Mouse (Mus musculus): ENCODE measurements at regions not wholly inside any gene's neighbourhood (a gene's known extent, or its start where the extent isn't known, plus 50 kb on each side); places are given as distances from the start of the nearest gene placed in this dataset.

DNA sequence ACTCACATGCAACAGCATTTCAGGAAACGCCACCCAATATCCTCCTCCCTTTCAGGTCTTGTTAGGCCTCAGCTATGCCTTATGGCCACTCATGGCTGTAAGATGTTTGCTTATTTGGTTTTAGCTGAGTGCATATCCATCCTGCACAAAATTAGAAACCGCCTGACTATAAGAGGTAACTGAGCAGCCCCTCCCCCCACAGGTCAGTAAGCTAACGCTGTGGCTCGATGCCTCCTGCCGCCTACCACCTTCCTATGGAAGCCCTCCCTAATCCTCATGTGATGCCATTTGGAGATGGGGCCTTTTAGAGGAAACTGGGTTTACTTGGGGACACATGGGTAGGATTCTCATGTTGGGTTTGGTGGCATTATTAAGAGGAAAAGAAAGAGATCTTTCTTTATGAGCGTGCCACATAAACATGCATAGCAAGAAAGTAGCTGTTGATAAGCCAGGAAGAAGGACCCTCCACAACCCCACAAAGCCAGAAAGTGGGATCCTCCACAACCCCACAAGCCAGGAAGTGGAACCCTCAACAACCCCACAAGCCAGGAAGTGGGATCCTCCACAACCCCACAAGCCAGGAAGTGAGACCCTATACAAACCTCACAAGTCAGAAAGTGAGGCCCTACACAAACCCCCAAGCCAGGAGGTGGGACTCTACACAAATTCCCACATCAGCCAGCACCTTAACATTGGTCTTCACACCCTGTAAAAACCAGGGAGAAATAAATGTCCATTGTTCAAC is 134.5 kb downstream of the Tmem17 start:
- no peak for DNase-seq

DNA sequence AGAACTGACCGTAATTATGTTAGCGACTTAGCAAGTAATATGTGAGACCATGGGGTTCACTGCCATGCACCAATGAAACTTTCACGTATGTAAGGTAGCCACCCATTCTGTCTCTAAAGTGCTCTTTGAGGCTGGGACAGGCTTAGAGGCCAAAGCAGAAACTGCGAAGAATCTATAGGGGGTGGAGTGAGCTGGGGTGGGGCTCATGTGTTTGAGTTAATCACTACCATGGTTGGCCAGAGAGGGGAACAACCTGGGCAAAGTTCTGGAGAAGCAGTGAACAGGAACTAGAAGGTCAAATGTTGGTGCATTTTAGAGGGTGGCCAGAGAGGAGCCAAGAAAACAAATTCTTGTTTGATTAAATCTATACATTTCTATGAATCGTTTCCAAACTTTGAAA is 136.4 kb downstream of the Tmem17 start:
- no peak for DNase-seq

DNA sequence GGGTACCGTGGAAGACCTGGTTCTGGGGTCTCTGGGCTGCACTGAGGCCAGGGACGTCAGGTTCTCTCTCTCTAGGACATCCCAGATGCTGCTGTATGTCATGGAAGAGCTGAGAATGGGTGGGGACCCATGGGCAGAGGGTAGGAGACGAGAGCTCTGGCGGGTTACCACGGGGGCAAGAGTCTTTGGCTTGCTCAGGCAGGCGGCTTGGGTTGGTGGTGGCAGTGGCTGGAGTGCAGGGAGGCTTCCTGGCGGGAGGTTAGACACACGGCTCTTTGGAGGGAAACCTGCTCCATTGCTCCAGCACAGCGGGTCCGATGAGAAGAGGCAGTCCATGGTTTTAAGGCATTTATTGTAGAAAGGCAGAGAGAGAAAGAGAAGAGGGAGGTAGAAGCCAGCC is 138.9 kb downstream of the Tmem17 start:
- DNase-seq: no peak

DNA sequence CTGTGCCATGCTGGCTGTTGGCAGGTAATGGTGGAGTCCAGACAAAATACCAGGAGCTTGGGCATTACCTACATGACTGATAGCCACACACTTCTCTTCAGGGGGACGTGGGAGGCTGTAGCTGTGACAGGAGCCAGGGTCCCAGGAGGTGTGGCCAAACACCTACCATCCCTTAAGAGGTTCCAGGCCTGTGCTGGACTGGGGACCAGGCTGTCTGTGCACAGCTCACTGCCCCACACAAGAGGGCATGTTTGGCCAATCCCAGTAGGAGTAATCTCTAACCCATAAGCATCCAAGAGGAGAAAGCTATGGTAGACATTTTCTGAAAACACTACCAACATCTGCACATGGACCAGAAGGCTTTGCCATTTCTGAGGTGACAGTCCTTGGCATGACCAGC is 139.4 kb downstream of the Tmem17 start:
- no peak for DNase-seq

DNA sequence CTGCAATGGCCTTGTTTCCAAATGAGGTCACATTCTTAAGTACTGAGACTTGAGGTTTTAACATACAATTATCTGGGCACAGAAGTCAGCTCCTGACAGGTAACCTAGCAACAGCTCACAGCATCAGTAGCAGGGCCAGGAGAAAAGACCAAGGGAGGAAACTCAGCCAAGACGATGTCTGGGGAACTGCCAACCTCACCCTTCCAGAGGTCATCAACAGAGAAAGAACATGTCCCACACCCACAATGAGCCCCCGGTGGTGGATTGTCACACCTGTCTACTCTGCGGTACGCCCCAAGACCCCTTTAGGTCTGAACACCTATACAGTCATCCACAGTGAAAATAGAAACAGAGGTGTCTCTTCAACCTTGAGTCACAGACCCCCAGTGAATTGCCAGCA is 140.0 kb downstream of the Tmem17 start:
- no peak for DNase-seq

DNA sequence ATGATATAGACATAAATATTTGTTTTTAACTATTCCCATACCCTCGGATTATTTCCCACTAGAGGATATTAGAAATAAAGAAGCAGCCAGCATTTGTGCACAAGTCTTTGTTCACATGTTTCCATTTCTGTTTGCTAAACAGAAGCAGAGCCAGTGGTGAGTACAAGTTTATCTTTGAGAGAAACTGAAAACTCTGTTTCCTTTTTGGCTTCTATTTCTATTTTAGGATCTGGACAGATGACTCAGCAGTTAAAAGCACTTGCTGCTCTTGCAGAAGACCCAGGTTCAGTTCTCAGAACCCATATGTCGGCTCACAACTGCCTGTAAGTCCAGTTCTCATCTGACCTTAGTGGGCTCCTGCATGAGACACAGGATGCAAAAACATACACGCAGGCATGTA is 141.0 kb downstream of the Tmem17 start:
- DNase-seq: no peak

DNA sequence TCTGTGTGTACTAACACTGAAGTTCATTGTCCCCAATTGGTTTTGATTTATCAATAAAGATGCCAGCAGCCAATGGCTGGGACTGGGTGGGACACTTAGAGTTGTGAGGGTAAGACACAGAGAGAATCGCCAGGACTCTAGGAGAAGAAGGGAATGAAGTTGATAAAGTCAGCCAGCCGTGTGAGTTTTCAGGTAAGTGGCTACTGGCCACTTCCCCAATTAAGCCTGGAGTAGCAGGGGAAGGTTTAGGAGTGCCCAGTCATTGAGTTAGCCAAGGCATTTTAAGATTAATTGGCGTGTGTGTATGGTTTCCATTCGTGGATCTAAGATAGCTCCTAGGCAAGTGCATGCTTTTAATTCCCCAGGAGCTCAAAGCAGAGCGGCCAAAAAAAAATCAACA is 141.5 kb downstream of the Tmem17 start:
- DNase-seq: no peak

DNA sequence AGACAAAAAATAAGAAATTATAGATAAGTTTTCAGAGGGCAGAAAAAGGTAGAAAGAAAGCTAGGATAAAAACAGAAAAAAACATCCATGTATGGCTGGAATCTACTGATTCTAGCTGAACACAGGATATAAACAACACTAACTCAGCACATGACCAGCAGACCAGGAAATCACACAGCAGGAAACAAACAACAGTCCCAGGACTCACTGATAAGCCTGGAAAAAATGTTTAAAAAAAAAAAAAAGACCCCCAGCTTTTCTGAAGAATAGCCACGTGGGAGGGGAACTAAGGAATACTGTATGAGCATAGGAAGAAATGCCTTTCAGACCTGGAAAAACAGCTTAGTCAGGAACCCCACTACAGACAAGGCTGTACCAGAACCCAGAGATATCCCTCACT is 145.7 kb downstream of the Tmem17 start:
- no peak for DNase-seq

DNA sequence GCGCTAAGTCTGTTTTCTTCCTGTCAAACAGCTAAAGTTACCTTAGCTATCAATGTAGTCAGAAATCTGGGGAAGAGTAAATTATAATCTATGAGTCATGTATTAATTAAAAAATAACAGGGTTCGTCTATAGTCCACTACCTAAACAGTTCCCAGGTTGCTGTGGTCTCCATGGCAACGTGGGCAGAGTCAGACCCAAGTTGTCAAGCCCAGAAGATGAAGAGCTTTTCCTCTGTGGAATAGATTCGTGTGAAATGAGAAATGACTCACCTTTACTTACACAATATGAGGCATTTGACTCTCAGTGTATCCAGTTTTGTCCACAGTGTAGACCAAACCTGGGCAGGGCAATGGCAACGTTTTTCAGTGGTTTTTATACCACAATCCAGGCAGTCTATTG is 149.2 kb downstream of the Tmem17 start:
- no peak for DNase-seq

DNA sequence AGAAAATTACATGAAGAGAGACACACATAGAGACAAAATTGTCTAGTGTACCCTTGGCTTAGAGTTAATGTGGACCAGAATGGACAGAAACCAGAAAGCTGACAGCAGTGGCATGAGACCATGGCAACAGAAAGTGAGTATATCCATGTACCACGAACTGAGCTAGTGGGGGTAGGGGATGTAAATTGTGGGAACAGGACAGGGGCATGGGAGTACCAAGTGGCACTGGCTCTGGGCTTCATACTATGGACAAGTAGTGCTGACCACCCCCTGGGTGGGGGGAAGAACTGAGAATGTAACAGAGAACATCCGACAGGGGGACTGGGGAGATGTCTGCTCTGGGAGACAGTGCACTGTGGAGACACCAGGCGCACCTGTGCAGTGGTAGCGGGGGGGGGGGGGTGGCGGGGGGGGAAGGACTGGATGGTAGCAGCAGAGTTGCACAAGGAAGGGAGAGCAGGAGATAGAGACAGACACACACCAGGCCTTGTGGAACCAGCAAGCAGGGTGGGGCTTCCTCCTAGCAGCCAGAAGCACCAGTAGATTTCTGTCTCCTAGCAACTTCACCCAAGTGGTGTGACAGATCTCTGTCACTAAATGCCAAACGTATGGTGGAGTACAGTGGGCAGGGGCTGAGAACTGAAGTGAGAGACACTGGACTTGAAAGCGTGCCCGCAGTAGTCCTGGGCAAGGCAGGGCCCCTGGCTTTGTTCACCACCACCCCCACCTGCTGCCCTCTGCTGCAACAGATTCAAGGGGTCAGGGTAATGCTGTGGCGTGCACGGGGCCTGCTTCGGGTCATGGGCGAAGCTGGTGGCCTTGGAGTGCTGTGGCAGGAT is 150.0 kb downstream of the Tmem17 start:
- no peak for DNase-seq

DNA sequence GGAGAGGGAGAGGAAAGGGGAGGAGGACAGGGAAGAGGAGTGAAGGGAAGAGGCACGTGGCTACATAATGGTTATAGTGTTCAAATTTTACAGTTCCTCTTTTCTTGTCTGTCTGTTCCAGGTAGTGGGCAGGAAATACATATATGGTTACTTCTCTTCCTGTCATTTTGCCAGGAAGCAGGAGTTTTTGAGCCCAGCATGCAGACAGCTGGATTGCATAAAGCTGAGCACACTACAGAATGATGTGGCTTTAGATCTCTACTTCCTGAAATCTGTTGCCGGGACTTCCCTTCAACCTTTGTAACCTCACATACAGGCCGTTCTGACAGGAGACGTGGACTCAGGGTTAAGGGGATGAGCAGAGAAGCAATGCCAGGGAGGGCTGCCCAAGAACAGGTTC is 154.1 kb downstream of the Tmem17 start:
- DNase-seq: no peak

DNA sequence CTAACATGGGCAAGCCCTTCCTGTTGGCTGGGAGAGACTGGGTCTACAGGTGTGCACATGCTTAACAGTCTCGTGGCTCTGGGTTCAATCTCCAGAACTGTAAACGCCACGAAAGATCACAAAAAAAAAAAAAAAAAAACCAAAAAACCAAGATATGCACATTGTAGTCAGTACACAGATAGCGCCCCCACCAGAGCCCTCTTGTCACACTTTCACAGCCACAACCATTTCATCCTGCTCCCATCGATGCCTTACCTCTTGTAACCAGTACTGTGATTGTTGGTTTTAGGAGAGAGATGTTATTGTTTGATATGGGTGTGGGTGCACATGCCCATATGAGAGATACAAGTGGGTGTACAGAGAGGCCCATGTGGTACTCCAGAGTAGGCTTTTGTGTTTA is 154.5 kb downstream of the Tmem17 start:
- no peak for DNase-seq

DNA sequence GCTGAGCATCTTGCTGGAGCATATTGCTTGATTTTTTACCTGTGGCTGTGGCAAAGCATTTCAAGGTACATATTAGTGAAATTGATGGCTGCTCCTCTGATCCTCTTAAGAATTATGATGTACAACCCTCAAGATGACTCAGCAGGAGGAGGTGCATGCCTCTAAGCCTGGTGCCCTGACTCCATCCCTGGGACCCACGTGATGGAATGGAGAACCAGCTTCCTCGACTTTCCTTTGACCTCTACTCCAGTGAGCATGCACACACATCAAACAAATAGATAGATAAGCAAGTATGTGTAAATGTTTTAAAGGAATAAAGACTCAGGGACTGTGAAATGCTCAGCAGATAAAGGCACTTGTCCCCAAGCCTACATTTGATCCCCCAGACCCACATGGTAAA is 156.3 kb downstream of the Tmem17 start:
- DNase-seq: no peak

DNA sequence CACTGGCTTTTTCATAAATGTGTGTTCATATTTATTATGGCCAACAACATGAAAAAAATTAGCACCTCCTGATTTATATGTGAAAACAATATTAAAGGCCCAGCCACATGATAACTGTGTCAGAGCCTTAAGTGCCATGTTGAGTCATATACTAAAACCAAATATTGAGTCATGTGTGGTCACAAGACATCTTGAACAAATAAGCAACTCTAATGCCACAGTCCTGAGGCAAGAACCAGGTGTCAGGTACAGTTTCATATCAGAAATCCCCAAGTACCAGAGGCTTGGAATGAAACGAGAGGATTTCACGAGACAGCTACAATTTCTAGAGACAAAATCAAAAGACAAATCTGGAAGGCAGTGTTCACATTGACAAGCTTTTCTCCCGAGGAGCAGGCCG is 157.4 kb downstream of the Tmem17 start:
- DNase-seq: no peak

DNA sequence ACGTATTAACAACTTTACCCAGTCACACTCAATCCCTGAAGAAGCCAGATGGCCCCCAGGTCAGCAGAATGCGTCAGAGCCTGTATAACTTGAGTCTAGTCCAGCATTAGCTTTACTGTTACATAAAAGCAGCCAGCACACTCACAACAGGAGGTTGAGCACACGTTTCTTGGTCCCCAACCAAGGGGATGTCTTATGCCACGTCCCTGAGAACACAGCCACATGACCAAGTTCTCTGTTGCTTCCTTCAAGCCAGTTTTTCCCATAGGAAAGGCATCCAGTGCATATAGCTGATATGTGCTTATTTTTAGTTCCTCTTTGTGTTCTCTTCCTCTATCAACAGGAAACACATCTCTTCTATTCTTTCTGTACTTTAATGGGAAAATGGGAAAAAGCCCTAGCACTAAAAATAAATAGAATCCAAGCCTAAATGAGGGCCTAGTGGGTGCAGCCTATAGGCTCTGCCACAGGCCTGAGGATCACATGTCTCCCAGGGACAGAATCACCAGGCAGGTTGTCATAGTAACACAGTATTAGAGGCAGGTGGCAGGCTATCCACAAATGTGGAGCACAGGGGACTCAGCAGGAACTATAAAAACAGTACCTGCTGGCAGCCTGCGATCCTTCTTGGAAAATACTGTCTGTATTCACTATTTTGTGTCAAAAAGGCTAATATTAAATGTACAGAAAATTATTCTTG is 160.1 kb downstream of the Tmem17 start:
- peak; percentile 26 for DNase-seq

DNA sequence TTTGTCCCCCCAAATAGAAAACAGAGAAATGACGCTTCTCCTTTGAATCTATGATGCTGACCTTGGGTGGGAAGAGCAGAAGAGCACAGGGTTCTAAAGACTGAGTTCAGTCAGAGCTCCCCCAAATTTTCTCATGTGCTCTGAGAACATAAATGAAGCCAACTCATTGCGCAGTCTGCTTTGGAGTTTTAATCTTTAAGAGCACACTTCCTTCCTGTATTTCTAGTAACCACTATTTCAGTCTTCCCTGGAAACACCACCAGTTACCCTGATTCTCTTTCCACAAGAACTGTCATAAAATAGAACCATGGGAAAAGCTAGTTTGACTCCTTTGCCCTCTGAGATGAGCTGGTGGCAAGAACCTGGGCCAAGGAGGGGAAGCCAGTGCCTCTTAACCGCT is 163.2 kb downstream of the Tmem17 start:
- DNase-seq: no peak

DNA sequence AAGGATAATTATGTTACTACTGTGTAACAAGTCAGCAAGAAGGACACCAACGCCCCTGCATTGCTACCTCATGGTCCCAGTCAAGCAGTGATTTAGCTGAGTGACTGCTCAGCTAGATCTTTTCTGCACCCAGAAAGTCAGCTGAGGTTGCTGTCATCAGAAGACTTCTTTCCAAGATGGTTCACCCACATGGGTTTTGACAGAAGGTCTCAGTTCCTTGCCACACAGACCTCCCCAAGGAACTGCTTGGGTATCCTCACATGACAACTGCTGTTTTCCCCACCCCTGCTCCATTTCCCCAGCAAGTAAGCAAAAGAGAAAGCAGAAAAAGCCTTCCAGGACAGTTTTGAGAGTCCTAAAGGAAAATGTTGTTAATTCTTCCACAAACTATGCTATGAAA is 163.9 kb downstream of the Tmem17 start:
- no peak for DNase-seq

DNA sequence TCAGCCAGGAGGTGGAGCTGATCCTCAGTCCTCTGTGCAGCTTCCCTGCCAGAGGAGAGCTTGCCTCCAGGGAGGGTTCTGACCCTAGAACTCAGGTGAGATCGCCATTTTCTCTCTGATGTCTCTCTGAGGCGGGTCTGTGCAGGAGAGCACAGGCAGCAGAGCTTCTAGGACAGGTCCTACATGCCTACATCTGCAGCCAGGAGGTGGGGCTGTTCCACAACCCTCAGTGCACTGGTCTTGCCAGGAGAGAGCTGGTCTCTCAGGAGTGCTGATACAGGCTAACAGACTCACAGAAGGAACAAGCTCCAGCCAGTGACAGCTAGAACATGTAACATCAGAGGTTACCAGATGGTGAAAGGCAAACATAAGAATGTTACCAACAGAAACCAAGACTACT is 165.4 kb downstream of the Tmem17 start:
- no peak for DNase-seq

DNA sequence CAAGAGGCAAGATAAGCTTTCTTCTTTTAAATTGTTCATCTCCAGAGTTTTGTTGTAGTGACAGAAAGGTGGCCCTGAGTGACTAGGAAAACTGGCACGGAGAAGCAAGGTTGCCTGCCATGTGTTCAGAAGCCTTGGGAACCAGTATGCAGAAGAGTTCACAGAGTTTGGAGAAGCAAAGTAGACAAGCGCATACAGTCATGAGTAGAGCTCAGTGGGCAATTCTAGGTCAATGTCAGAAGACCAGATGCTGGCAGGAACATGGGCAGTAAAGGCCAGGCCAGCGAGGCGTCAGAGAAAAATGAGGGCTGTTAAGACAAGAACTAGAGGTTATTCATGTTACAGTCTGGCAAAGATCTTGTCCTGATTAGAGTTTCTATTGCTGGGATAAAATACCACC is 172.7 kb downstream of the Tmem17 start:
- DNase-seq: no peak

DNA sequence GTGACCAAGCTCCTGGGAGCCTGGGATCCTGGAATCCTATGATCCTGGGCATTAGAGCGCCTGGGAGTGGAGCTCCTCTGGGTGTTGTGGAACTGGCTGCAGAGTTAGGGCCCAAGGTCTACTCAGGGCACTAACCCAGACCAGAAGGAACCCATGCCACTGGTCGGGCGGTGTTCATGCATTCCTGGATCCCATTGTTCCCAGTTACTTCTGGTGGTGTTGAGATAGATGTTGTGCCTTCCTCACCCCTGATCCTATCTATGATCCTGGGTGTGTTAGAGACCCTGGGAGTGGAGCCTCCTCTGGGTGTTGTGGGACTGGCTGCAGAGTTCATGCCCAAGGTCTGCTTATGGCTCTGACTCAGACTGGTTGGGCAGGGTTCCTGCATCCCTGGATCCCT is 169.9 kb downstream of the B3gnt2 start:
- DNase-seq: no peak

DNA sequence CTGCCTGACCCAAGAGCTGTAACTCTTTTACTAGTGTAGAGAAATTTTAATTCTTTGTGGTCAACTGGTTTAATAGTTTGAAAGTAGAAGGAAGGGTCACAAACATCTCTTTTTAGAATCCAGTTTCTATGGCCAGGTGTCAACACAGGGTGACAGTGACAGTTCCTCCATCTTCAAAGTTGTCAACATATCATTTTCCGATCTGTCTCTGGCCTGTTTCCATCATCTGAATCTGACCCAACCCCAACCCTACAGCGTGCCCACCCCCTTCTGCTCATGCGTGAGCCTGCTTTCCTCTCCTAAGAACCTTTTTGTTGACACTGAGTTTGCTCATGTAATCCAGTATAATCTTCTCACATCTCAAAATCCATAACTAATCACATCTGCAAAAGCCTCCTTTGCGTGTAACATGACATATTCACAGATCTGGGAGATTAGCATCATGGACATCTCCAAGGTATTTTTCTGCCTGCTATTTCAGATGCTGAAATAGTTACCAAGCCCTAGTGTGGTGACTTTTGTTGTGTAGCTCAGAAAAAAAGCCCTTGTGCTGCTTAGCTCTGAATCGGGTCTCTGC is 168.4 kb downstream of the B3gnt2 start:
- DNase-seq: no peak

DNA sequence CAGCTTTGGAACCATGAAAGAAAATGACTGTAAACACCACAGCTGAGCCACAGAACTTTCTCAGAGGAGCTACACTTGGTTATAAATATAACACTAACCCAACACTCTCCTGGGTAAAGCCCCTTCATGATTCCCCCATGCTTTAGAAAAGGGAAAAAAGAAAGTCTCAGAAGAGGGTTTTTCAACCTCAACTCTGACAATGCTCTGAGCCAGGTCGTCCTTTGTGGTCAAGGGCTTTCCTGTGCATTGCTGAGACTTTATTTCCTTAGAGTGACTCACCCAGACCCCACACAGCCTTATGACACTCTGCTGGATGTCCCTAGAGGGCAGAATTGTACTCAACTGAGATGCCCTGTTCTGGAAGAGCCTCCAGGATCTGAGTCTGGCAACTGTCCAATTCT is 167.8 kb downstream of the B3gnt2 start:
- DNase-seq: no peak

DNA sequence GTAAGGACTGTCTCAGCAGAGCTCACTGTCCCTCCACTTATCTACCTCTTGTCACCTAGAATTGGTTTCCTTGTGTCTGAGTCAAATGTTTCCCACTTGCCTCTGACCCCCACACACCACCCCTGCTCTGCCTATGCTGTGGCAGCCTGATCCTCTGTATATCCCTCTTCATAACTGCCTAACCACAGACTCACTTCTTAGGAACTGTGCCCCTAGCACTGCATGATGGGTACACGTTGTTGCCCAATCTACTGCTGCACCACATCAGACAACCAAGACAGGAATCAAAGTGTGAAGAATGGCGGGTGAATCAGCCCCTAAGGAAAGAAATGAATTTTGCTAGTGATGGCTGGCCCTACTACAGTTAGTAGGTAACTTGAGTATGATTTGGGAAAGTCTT is 167.4 kb downstream of the B3gnt2 start:
- no peak for DNase-seq

DNA sequence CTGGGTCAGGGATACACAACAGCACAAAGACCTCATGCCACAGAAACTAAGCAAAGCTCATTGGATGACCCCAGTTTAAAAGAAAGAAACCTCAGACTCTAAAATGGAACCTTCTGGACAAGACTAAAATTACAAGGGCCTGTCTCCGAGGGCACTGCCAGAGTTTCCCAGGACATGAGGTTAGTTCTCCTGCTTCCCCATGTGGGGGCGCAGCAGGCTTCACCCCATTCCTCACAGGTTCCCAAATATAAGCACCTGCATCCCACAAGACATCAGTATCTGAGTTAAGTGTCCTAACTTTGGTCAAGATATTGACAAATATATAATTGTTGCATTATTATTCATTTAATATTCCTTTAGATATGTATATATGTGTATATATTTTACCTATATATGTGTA is 166.8 kb downstream of the B3gnt2 start:
- no peak for DNase-seq

Measured in cerebellum, adult 11 months (tissue).